Mouse (Mus musculus): Measurements from ENCODE around the gene Fam186b. TPM values are rescaled to one million over a fixed set of nuclear protein-coding genes. Genes with fewer than 3 reads are reported as not detected.

Gene Fam186b
- polyA plus RNA-seq, 1 experiment from 2014 or later = not detected

DNA sequence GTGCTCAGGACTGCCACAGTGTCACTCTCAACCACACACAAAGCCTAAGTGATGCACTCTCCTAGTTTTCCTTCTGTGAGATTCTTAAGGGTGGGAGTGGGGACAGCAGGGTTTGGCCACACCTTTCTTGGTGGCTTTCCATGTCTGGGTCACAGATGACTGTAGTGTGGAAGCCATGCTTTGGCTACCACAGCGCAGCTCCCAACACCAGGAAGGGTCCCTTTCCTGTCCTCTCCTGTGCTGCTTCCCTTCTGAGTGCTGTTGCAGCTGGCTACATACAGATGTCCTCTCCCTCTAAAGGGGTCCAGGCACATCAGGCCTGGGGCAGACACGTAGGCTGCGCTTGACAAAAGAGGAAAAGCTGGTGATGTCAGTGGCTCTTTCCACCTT, 38.0 kb upstream of the Fam186b start:
- Histone ChIP-seq H3K36me3 (replicated peaks) (no peaks in the 10 kb centered on the region), H3K4me3 (replicated peaks) (no peak overlapping the region), H3K4me2 (no peak overlapping the region; the same call in 1 of the 2 replicates), H3K4me1 (replicated peaks) (peaks cover 73% of the 10 kb centered on the region), H3K27ac (replicated peaks) (peak overlapping the region; percentile 85), H3K27me3 (no peaks in the 10 kb centered on the region), H3K9me3 (replicated peaks) (no peaks in the 10 kb centered on the region), H3K9ac (no peak overlapping the region)
- WGBS (ENCODE audit: insufficient replicate concordance) = 73% methylated on average over 3 of the region's 3 CpGs
- no peak for ATAC-seq (ENCODE audit: insufficient read depth)

DNA sequence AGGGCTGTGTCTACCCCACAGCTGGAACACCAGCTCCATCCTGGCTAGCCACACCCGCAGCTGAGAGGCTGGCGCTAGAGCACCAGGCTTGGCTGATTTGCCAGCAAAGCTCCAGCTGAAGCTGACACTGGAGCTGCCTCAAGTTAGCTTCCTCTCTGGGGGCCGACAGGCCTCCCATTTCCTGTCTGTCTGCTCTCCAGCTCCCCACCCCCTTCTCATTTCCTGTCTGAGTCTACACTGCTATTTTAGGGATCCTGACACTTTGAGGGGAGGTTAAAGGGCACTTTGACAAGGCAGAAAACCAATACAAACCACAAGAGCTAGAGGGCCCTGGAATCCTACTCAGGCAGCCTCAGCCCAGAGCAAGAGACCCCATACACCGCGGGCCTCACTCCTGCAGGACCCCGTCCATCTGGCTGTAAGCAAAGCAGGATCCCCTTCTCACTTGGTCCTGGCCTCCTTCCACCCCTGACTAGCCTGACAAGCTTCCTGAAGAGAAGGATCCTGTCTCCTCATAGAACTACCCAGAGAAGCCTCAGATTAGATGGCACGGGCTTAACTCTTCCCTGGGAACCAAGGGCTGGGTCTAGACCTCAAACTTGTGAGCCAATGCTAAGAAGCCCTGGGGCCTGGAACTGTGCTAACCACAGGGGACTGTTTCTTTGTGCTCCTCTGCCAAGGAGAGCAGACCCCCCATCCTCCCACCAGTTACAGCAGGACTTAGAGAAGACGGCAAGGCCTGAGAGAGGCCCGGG, 37.4 kb upstream of the Fam186b start:
- Histone ChIP-seq H3K4me3 (replicated peaks) (no peak overlapping the region), H3K9ac (no peak overlapping the region), H3K27me3 (no peaks in the 10 kb centered on the region), H3K4me2 (peak overlapping the region; percentile 36), H3K36me3 (replicated peaks) (no peaks in the 10 kb centered on the region), H3K4me1 (replicated peaks) (peaks cover 71% of the 10 kb centered on the region), H3K27ac (replicated peaks) (peak overlapping the region; percentile 85), H3K9me3 (replicated peaks) (no peaks in the 10 kb centered on the region)
- ATAC-seq (ENCODE audit: insufficient read depth) = peak; percentile 71
- 7% methylated on average over 9 of the region's 9 CpGs for WGBS (ENCODE audit: insufficient replicate concordance)

DNA sequence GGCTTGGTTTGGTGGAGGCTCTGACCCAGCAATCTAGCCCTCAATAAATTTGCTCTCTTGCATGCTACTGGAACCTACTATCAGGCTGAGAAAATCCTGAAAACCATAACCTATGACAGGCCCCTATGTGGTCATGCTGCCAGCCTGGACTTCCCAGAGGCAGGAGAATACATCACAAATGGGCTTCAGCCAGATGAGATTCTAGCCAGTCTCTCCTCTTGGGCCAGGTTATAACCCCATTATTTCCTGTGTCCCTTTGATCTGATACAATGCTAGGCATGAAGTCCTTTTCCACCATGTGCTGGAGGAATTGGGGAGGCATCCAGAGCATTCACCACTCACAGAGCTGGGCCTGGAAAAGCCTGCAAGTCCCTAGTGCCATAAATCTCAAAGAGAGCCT, 36.4 kb upstream of the Fam186b start:
- Histone ChIP-seq H3K9ac (no peak overlapping the region), H3K27me3 (no peaks in the 10 kb centered on the region), H3K27ac (replicated peaks) (peak overlapping the region; percentile 85), H3K4me2 (no peak overlapping the region), H3K9me3 (replicated peaks) (no peaks in the 10 kb centered on the region), H3K4me1 (replicated peaks) (peaks cover 70% of the 10 kb centered on the region), H3K4me3 (replicated peaks) (no peak overlapping the region), H3K36me3 (replicated peaks) (no peaks in the 10 kb centered on the region)
- ATAC-seq (ENCODE audit: insufficient read depth) = no peak

GRCm38 (mm10) chr15:99331341-99331740, 35.7 kb upstream of the Fam186b start:
- Histone ChIP-seq H3K27ac (replicated peaks) (no peak overlapping the region), H3K9ac (no peak overlapping the region), H3K4me1 (replicated peaks) (peaks cover 62% of the 10 kb centered on the region), H3K9me3 (replicated peaks) (no peaks in the 10 kb centered on the region), H3K36me3 (replicated peaks) (no peaks in the 10 kb centered on the region), H3K4me2 (no peak overlapping the region), H3K27me3 (no peaks in the 10 kb centered on the region), H3K4me3 (replicated peaks) (no peak overlapping the region)
- WGBS (ENCODE audit: insufficient replicate concordance) = 71% methylated on average over 5 of the region's 5 CpGs
- no peak for ATAC-seq (ENCODE audit: insufficient read depth)

DNA sequence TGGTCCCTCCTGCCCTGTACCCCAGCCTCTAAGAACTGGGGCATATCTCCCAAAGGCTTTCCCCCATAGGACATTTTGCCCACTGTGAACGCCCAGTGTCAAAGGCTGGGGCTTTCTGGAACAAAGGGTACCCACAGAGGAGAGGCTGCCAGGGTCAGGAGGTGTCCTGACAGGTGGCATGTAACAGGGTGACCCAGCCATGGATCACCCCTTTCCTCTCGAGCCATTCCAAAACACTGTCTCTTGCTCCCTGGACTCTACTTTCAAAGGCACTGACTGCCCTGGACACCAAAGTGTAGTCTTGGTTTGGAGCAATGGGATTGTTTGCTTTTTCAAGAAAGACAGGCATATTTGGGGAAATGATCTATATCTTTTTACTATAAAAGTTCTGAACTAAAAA, 34.6 kb upstream of the Fam186b start:
- ATAC-seq (ENCODE audit: insufficient read depth) = no peak
- no peak overlapping the region for H3K4me3 ChIP-seq (replicated peaks)
- H3K27ac ChIP-seq (replicated peaks) = no peak overlapping the region
- H3K9ac ChIP-seq = no peak overlapping the region
- H3K4me2 ChIP-seq = no peak overlapping the region
- 43% methylated on average over 2 of the region's 2 CpGs for WGBS (ENCODE audit: insufficient replicate concordance)
- H3K4me1 ChIP-seq (replicated peaks) = peaks cover 53% of the 10 kb centered on the region
- no peaks in the 10 kb centered on the region; the same call in 1 of the 2 replicates for H3K36me3 ChIP-seq (replicated peaks)
- no peaks in the 10 kb centered on the region for H3K9me3 ChIP-seq (replicated peaks)
- H3K27me3 ChIP-seq = no peaks in the 10 kb centered on the region

- H3K27me3 ChIP-seq = no peaks in the 10 kb centered on the region
- peaks cover 4% of the 10 kb centered on the region; the same call in 1 of the 2 replicates for H3K36me3 ChIP-seq (replicated peaks)
- H3K4me3 ChIP-seq (replicated peaks) = no peak overlapping the region
- H3K9ac ChIP-seq = no peak overlapping the region
- no peak for ATAC-seq (ENCODE audit: insufficient read depth)
- no peak overlapping the region for H3K27ac ChIP-seq (replicated peaks)
- peaks cover 30% of the 10 kb centered on the region for H3K4me1 ChIP-seq (replicated peaks)
- no peak overlapping the region for H3K4me2 ChIP-seq
- WGBS (ENCODE audit: insufficient replicate concordance) = 76% methylated on average over 5 of the region's 5 CpGs
- H3K9me3 ChIP-seq (replicated peaks) = no peaks in the 10 kb centered on the region
These were observed 32.3 kb upstream of the Fam186b start for GRCm38 (mm10) chr15:99328011-99328410.

DNA sequence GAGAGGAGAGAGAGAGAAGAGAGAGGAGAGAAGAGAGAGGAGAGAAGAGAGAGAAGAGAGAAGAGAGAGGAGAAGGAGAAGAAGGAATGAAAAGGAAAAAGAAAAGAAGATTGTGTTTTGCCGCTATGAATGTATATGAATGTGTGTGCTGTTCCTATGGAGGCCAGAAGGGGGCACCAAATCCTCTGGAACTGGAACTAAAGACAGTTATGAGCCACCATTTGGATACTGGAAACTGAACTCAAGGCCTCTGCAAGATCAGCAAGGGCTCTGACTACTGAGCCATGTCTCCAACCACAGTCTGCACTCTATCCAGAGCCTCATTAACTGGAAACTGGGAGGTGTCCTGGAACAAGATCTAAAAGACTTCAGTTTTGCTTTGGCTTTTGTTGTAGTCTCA, 31.3 kb upstream of the Fam186b start:
- WGBS (ENCODE audit: insufficient replicate concordance) = 56% methylated on average over 1 of the region's 1 CpGs
- H3K9ac ChIP-seq = no peak overlapping the region
- ATAC-seq (ENCODE audit: insufficient read depth) = no peak
- H3K27ac ChIP-seq (replicated peaks) = no peak overlapping the region
- H3K4me3 ChIP-seq (replicated peaks) = no peak overlapping the region
- H3K36me3 ChIP-seq (replicated peaks) = peaks cover 10% of the 10 kb centered on the region
- H3K27me3 ChIP-seq = no peaks in the 10 kb centered on the region
- peaks cover 19% of the 10 kb centered on the region for H3K4me1 ChIP-seq (replicated peaks)
- no peaks in the 10 kb centered on the region for H3K9me3 ChIP-seq (replicated peaks)
- H3K4me2 ChIP-seq = no peak overlapping the region

DNA sequence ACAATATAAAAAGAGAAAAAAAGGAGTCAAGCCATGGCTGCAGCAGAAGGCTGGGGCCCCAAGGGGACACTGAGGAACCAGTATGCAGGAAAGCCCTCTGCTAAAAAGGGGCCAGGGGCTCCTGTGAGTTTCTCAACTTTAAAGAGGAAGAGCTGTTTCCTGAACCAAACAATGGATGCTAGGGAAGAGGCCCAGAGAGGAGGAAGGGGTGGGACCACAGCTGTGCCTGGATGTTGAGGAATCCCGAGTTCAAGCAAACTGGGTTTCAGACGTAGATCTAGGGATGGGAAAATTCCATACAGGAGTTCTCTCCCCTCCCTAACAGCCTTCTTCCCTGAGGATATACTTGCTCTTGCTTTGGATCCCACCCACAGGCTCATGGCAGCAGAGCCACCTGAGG, 30.7 kb upstream of the Fam186b start:
- no peak for ATAC-seq (ENCODE audit: insufficient read depth)
- Histone ChIP-seq H3K36me3 (replicated peaks) (peaks cover 15% of the 10 kb centered on the region), H3K9me3 (replicated peaks) (no peaks in the 10 kb centered on the region), H3K9ac (no peak overlapping the region), H3K27me3 (no peaks in the 10 kb centered on the region), H3K4me1 (replicated peaks) (peaks cover 14% of the 10 kb centered on the region), H3K4me2 (no peak overlapping the region), H3K27ac (replicated peaks) (no peak overlapping the region), H3K4me3 (replicated peaks) (no peak overlapping the region)
- 23% methylated on average over 2 of the region's 2 CpGs for WGBS (ENCODE audit: insufficient replicate concordance)

DNA sequence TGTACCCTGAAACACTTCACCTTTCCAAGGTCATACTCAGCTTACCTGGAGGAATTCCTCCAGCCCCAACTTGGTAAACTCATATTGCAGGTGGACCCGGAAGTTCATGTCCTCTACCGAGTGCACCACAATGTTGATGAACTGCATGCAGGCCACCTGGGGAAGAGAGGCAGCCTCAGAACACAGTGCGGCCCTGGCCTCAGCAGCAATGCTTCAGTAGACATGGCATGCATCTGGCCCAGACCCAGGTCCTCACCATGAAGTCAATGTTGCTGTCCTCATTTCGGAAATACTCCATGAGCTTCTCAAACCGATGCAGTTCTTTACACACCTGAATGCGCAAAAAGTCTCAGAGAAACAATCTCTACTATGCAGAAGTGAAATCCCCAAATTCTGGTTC, 29.9 kb upstream of the Fam186b start:
- H3K9me3 ChIP-seq (replicated peaks) = no peaks in the 10 kb centered on the region
- H3K27ac ChIP-seq (replicated peaks) = no peak overlapping the region
- no peak overlapping the region for H3K9ac ChIP-seq
- H3K36me3 ChIP-seq (replicated peaks) = peaks cover 17% of the 10 kb centered on the region
- no peaks in the 10 kb centered on the region for H3K27me3 ChIP-seq
- no peak overlapping the region for H3K4me3 ChIP-seq (replicated peaks)
- H3K4me2 ChIP-seq = no peak overlapping the region
- peaks cover 6% of the 10 kb centered on the region; the same call in 1 of the 2 replicates for H3K4me1 ChIP-seq (replicated peaks)
- no peak for ATAC-seq (ENCODE audit: insufficient read depth)
- WGBS (ENCODE audit: insufficient replicate concordance) = 74% methylated on average over 6 of the region's 6 CpGs

DNA sequence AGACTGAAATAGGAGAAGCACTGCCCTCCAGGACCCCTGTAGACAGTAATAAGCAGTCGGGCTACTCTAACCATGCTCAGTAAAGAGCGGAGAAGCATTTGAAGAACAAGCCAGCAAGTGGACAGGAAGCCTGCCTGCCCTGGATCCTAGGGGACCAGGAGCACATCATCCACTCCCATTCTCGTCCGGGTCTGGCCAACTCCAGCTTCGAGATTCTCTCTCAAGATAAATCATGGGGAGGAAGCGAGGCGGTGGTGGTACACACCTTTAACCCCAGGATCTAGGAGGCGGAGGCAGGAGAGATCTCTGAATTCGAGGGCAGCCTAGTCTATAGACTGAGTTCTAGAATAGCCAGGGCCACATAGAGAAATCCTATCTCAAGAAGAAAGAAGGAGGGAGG, 28.5 kb upstream of the Fam186b start:
- WGBS (ENCODE audit: insufficient replicate concordance) = 68% methylated on average over 9 of the region's 9 CpGs
- no peaks in the 10 kb centered on the region for H3K27me3 ChIP-seq

GRCm38 (mm10) chr15:99320978-99321377, 25.3 kb upstream of the Fam186b start:
- WGBS (ENCODE audit: insufficient replicate concordance) = 72% methylated on average over 9 of the region's 9 CpGs
- no peak for ATAC-seq (ENCODE audit: insufficient read depth)
- no peak overlapping the region for H3K27ac ChIP-seq (replicated peaks)

More for the DNA sequence above, 28.5 kb upstream of the Fam186b start:
- Histone ChIP-seq H3K4me2 (no peak overlapping the region), H3K9ac (no peak overlapping the region), H3K36me3 (replicated peaks) (peaks cover 18% of the 10 kb centered on the region), H3K27ac (replicated peaks) (no peak overlapping the region), H3K4me3 (replicated peaks) (no peak overlapping the region), H3K4me1 (replicated peaks) (no peaks in the 10 kb centered on the region), H3K9me3 (replicated peaks) (no peaks in the 10 kb centered on the region)
- ATAC-seq (ENCODE audit: insufficient read depth) = no peak

GRCm38 (mm10) chr15:99320168-99320674, 24.5 kb upstream of the Fam186b start:
- Histone ChIP-seq H3K4me3 (replicated peaks) (no peak overlapping the region), H3K4me2 (no peak overlapping the region), H3K27ac (replicated peaks) (no peak overlapping the region), H3K27me3 (no peaks in the 10 kb centered on the region), H3K9ac (no peak overlapping the region), H3K4me1 (replicated peaks) (peaks cover 7% of the 10 kb centered on the region; the same call in 1 of the 2 replicates), H3K9me3 (replicated peaks) (no peaks in the 10 kb centered on the region), H3K36me3 (replicated peaks) (peaks cover 25% of the 10 kb centered on the region)
- ATAC-seq (ENCODE audit: insufficient read depth) = no peak
- WGBS (ENCODE audit: insufficient replicate concordance) = 72% methylated on average over 10 of the region's 10 CpGs

More at GRCm38 (mm10) chr15:99320978-99321377, 25.3 kb upstream of the Fam186b start:
- no peaks in the 10 kb centered on the region for H3K9me3 ChIP-seq (replicated peaks)
- no peak overlapping the region for H3K4me2 ChIP-seq
- no peaks in the 10 kb centered on the region for H3K27me3 ChIP-seq
- peaks cover 7% of the 10 kb centered on the region; the same call in 1 of the 2 replicates for H3K4me1 ChIP-seq (replicated peaks)
- H3K9ac ChIP-seq = no peak overlapping the region
- peaks cover 25% of the 10 kb centered on the region for H3K36me3 ChIP-seq (replicated peaks)
- H3K4me3 ChIP-seq (replicated peaks) = no peak overlapping the region

Data from liver, embryonic 15.5 days (tissue).